Mouse (Mus musculus) hindbrain, embryonic 13.5 days (tissue): ENCODE measurements around the gene Ano6. TPM values are rescaled to one million over a fixed set of nuclear protein-coding genes. Genes with fewer than 3 reads are reported as not detected.

Experiments used
- ATAC-seq: fragments of 200-750 bp; cut with Nextera tagmentation; 2 replicates; pipeline ENCODE4 v1.8.0; 2017; ENCODE audit warnings: moderate TSS enrichment; ENCODE audit not compliant: low FRiP score
- H3K27ac ChIP-seq: fragments of 300-500 bp; sonication (generic); 2 replicates; pipeline ENCODE4 v1.5.1; 2015; ENCODE audit warnings: inconsistent platforms, mild to moderate bottlenecking, moderate library complexity
- H3K27me3 ChIP-seq: fragments of 300-500 bp; sonication (generic); 2 replicates; pipeline ENCODE4 v1.6.1; 2015; ENCODE audit warnings: mild to moderate bottlenecking, inconsistent platforms
- H3K36me3 ChIP-seq: fragments of 300-500 bp; sonication (generic); 2 replicates; pipeline ENCODE4 v1.6.1; 2015; ENCODE audit warnings: mild to moderate bottlenecking, inconsistent platforms
- H3K4me1 ChIP-seq: fragments of 300-500 bp; sonication (generic); replicated peaks from 2 replicates; pipeline ENCODE4 v1.6.1; 2015; ENCODE audit warnings: inconsistent platforms
- H3K4me2 ChIP-seq: fragments of 300-500 bp; sonication (generic); 2 replicates; pipeline ENCODE4 v1.6.1; 2015; ENCODE audit warnings: inconsistent platforms, mild to moderate bottlenecking, moderate library complexity
- H3K4me3 ChIP-seq: fragments of 300-500 bp; sonication (generic); 2 replicates; pipeline ENCODE4 v1.5.1; 2015; ENCODE audit warnings: mild to moderate bottlenecking, inconsistent platforms
- H3K9ac ChIP-seq: fragments of 300-500 bp; sonication (generic); 2 replicates; pipeline ENCODE4 v1.6.1; 2015; ENCODE audit warnings: mild to moderate bottlenecking, inconsistent platforms
- H3K9me3 ChIP-seq: fragments of 300-500 bp; sonication (generic); 2 replicates; pipeline ENCODE4 v1.6.1; 2016; ENCODE audit warnings: inconsistent platforms
- WGBS: fragments of 180-500 bp; shearing (Covaris S2); methylation state at CpG from one replicate; pipeline ENCODE4 v1.1.7; 2015; 5-methylcytosine and 5-hydroxymethylcytosine counted together
- polyA plus RNA-seq: library from polyadenylated mRNA; unstranded; fragments of >200 nt; fragmentation: Nextera tagmentation; extraction: Ambion mirVana; gene quantifications from 2 replicates; pipeline ENCODE4 v1.2.1, GENCODE M21; 2015

Ano6 gene
- polyA plus RNA-seq, 1 experiment from 2014 or later, result 31.2 TPM

DNA sequence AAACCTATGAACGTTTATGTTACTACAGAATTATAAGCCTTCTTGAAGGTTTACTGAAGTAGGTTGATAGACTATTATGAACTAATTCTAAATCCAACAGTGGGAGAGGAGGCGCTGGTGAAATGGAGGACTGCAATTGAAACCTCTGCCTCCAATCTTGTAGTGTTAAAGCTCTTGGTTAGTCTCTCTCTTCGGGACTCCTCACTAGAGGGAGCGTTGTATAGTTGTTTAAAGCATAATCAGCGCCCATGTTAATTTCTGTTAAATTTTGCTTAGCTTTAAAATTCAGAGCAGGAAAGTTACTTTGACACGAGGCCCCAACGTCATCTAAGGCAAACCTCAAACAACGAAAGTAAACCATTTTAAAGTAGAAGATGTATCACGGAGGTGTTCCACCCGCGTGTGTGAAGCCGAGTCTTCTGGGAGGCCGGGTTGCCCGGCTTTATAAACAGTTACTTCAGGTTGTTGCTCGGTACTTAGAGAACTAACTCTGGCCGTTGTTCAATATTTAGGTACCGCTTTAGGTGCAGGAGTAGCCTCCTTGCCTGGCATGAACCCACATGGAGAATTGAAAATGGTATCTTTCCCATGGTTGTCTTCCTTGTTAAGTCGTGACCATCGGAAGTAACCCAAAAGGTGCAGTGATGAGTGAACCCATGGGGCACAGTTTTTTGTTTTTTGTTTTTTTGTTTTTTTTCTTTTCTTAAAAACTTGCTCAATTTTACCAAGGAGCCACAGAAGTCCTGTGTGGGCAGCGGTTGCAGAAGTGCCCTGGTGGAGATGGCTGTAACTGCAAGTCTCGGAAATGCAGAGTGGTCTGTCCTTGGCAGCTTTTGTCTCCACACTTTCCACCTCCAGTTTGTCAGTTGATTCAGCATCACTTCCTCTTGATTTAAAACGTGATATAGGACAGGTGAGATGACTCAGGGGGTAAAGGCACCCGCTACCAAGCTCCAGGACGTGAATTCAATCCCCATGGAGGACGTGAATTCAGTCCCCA is 1.9 kb downstream of the Ano6 start:
- Histone ChIP-seq H3K36me3 (no peaks in the 10 kb centered on the region), H3K27me3 (no peaks in the 10 kb centered on the region), H3K4me3 (peak overlapping the region; percentile 79), H3K4me1 (peaks cover 41% of the 10 kb centered on the region), H3K27ac (no peak overlapping the region), H3K4me2 (peak overlapping the region; percentile 79), H3K9me3 (no peaks in the 10 kb centered on the region), H3K9ac (no peak overlapping the region)
- no peak for ATAC-seq
- 81% methylated on average over 25 of the region's 25 CpGs for WGBS

DNA sequence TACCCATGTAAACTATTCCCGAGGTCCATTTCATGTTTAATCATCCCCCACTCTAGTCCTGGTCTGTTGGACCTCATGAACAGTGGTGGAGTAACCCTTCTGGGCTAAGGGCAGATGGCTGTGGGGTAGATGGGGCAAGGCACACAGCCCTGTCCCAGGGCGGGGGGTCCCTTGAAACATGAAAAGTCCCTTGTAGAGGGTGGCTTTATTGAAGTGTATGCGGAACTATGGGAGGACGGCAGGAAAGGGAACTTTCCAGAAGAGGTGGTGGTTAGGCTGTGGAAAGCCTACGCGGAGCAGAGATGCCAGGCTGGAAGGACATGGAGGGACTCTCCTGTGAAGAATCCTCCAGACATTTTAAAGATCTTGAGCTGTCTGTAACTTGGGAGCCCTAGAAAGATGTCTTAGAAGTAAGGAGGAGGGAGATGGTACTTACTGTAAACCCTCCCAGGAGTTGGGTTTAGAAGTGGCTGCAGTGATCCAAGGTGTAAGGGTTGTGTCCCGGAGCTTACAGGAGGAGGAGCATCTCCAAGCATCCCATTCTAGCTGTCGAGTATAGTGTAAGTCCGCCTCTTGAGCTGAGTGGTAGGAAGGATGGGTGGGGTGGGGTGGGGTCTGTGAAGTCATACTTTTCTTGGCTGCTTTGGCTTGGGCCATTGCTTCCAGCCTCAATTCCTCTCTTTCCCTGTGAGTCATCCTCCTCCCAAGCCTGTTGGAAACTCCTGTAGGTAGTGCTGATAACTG is 3.3 kb downstream of the Ano6 start:
- no peak overlapping the region for H3K4me2 ChIP-seq
- no peaks in the 10 kb centered on the region for H3K9me3 ChIP-seq
- WGBS, result 95% methylated on average over 9 of the region's 9 CpGs
- peaks cover 8% of the 10 kb centered on the region; the same call in 1 of the 2 replicates for H3K36me3 ChIP-seq
- H3K27me3 ChIP-seq, result no peaks in the 10 kb centered on the region
- H3K4me3 ChIP-seq, result no peak overlapping the region
- peaks cover 43% of the 10 kb centered on the region for H3K4me1 ChIP-seq
- no peak overlapping the region for H3K27ac ChIP-seq
- no peak for ATAC-seq
- H3K9ac ChIP-seq, result no peak overlapping the region

DNA sequence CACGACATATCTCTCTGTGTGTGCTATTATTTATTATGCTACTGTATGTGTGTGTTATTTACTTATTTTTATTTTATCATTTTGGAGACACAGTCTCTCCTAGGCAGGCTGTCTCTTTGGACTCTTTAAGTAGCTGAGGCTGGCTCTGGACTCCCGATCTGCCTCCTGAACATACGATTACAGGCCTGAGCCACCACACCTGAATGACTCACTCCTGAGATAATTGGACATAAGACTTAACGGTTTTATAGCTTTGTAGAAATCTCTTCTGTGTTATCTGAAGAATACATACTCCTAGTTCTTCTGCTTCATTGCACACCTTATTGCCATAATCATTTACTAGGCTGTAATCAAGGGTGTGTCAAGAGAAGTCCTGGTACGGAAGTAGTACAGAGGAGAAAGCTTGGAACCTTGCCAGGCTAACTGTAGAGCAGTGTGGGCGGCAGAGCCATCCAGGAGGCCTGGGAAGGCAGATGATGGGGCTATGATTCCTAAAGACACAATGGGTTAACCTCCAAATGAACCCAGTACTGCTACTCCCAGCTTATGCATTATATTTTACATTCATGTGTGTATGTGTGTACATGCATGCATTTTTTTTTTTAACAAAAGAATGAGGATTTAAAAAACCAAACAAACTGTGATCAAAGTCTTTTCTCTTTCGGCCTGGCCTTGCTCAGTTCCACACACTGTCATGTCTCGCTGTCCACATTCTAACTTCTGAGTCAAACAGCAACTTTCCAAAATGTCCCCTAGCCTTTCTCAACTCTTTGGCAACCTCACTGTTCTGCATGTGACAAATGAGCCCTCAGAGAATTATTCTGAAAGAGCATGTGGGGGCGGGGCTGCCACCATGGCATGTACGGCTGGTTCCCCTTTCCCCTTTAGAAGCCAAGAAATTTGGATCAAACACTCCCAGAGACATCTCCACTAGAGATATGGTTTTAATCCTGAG is 4.2 kb downstream of the Ano6 start:
- peaks cover 43% of the 10 kb centered on the region for H3K4me1 ChIP-seq
- no peaks in the 10 kb centered on the region for H3K27me3 ChIP-seq
- no peaks in the 10 kb centered on the region for H3K9me3 ChIP-seq
- WGBS, result 65% methylated on average over 10 of the region's 10 CpGs
- no peak overlapping the region for H3K4me3 ChIP-seq
- H3K27ac ChIP-seq, result no peak overlapping the region
- no peak overlapping the region for H3K4me2 ChIP-seq
- no peak for ATAC-seq
- no peak overlapping the region for H3K9ac ChIP-seq
- H3K36me3 ChIP-seq, result peaks cover 8% of the 10 kb centered on the region; the same call in 1 of the 2 replicates

DNA sequence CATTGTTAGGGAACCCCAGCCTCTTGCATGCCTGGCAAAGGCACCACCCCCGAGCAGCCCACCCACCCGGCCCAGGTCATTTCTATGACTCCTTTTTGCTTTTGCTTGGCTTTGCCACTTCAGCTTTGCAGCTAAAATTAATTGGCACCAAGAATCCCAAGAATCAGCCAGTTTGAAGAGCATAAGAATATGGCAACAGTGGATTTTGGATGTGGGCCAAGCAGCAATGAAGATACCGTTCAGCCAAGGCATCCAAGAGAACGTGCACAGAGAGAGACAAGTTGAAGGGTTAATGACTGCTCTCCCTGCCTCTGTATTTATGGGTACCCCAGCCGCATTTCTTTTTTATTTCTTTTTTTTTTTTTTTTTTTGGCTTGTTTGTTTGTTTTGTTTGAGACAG is 5.4 kb downstream of the Ano6 start:
- Histone ChIP-seq H3K27me3 (no peaks in the 10 kb centered on the region), H3K4me1 (peaks cover 43% of the 10 kb centered on the region), H3K36me3 (peaks cover 8% of the 10 kb centered on the region; the same call in 1 of the 2 replicates), H3K4me2 (no peak overlapping the region), H3K9ac (no peak overlapping the region), H3K9me3 (no peaks in the 10 kb centered on the region), H3K27ac (no peak overlapping the region), H3K4me3 (no peak overlapping the region)
- ATAC-seq, result no peak
- WGBS, result 82% methylated on average over 5 of the region's 5 CpGs

DNA sequence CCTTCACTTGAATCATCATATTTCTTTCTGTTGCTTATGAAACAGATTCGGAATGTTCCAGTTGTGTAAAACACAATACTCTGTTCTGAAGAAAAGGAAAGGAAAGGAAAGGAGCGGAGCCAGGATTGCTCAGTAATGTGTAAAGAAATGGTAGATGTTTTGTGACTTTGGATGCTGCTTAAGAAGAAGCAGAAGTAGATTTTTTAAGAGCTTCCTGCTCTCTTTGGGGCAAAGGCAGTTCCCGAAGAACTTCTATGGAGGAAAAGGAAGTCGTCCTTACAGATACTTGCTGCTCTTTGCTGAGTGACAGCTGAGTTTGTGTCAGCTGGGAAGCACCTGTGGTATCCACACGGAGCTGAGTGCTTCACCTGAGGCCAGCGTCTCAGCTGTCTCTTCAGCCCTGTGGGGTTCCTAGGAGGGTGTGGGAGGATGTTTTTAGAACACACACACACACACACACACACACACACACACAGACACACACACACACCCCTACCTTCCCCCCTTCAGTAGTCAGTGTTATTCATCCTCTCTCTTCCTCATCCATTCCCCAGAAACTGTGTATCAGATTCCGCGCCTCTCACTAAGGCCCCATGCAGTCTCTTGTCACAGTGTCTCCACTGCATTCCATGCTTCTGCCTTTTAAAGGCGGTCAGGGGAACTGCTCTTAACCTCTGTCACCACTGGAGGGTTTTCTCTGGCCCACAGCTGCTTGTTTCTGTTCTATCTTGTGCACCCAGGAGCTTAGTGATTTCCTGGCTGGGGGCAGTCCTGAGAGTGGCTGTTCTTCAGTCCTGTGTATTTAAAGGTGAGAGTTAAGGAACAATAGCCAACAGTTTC is 6.7 kb downstream of the Ano6 start:
- peaks cover 38% of the 10 kb centered on the region for H3K4me1 ChIP-seq
- H3K4me2 ChIP-seq, result no peak overlapping the region
- H3K36me3 ChIP-seq, result peaks cover 8% of the 10 kb centered on the region; the same call in 1 of the 2 replicates
- H3K27ac ChIP-seq, result no peak overlapping the region
- H3K9me3 ChIP-seq, result no peaks in the 10 kb centered on the region
- WGBS, result 79% methylated on average over 9 of the region's 9 CpGs
- no peak overlapping the region for H3K9ac ChIP-seq
- no peaks in the 10 kb centered on the region for H3K27me3 ChIP-seq
- H3K4me3 ChIP-seq, result no peak overlapping the region
- no peak for ATAC-seq

DNA sequence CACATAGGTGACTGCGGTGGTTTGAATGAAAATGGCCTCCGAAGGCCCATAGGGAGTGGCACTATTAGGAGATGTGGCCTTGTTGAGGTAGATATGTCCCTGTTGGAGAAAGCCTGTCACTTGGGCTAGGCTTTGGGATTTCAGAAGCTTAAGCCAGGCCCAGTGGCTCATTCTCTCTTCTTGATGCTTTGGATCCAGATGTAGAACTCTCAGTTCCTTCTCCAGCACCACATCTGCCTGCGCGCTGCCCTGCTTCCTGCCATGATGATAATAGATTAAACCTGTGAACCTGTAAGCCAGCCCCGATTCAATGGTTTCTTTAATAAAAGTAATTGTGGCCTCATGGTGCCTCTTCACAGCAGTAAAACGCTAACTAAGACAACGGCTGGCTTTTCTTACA is 7.6 kb downstream of the Ano6 start:
- no peaks in the 10 kb centered on the region for H3K9me3 ChIP-seq
- H3K9ac ChIP-seq, result no peak overlapping the region
- H3K36me3 ChIP-seq, result peaks cover 8% of the 10 kb centered on the region; the same call in 1 of the 2 replicates
- WGBS, result 97% methylated on average over 7 of the region's 7 CpGs
- H3K4me1 ChIP-seq, result peaks cover 35% of the 10 kb centered on the region
- H3K27ac ChIP-seq, result no peak overlapping the region
- no peak overlapping the region for H3K4me3 ChIP-seq
- H3K27me3 ChIP-seq, result no peaks in the 10 kb centered on the region
- H3K4me2 ChIP-seq, result no peak overlapping the region
- no peak for ATAC-seq

DNA sequence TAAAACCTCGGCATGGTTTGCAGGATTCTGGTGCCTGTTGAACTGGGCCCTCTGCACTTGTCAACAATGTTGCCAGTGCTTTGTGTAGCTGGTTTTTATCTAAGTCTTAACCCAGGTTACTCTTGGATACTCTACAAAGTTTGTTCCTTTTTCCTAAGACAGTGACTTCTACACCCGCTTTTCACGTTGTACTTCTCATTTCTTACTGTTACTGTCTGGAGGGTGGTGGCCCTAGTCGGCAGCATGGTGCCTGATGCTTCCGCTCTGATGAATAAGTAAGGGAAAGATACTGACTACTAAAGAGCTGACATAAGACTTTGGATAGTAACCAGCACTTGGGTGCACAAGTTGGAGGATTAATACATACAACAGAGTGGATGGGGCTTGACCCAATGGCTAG is 9.0 kb downstream of the Ano6 start:
- ATAC-seq, result no peak
- 93% methylated on average over 5 of the region's 5 CpGs for WGBS
- H3K27ac ChIP-seq, result no peak overlapping the region
- no peaks in the 10 kb centered on the region for H3K27me3 ChIP-seq
- H3K9ac ChIP-seq, result no peak overlapping the region
- H3K4me1 ChIP-seq, result peaks cover 31% of the 10 kb centered on the region
- no peak overlapping the region for H3K4me2 ChIP-seq
- peaks cover 8% of the 10 kb centered on the region; the same call in 1 of the 2 replicates for H3K36me3 ChIP-seq
- no peaks in the 10 kb centered on the region for H3K9me3 ChIP-seq
- no peak overlapping the region for H3K4me3 ChIP-seq

DNA sequence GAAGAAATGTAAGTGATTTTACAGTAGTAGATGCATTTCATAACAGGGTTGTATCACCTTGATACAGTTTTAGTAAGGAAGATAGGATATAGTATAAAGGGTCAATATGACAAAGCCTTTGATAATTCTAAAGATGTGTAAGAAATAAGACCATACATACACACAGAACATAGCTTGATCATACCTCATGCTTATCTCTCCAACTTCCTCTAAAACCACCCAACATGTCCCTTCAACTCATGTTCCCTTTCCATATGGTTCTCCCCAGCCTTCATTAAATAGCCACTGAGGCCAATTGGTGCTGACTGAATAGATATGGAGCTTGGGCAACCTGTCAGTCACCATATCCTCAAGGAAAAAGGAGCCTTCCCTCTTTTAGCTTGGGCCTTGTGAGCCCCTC is 9.4 kb downstream of the Ano6 start:
- Histone ChIP-seq H3K36me3 (peaks cover 8% of the 10 kb centered on the region; the same call in 1 of the 2 replicates), H3K4me3 (no peak overlapping the region)

DNA sequence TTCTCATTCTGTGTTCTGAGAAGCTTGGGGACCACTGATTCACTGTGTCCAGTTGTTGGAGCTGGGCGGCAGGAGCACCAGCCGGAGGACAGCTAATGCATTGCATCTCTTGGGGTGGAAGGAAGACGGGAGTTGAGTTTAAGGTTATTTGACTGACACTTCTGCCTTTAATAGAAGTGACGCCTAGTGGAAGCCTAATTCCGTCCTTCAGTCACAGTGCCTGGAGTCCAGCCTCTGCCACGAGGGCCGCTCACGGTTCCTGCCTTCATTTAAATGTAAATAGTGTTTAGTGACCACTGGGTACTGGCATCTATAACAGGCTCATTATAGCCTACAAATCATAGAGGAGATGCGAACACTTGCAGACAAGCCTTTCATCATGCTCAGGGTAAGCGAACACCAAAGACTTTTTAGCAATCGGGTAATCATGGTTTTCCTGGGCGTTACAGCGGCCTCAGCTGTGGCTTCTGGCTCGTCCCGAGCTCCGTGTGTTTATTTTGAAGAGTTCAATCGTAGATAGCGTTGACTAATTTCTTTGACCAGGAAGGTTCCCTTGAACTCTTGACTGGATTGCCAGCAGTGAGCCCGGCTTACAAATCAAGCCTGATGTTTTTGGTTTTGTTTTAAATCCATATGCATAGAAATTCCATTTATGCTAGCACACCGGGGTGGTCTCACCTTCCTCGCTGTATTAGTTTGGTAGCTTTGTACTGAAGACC is 10.8 kb downstream of the Ano6 start:
- Histone ChIP-seq H3K27me3 (no peaks in the 10 kb centered on the region), H3K4me3 (no peak overlapping the region), H3K27ac (no peak overlapping the region), H3K9me3 (no peaks in the 10 kb centered on the region), H3K36me3 (peaks cover 8% of the 10 kb centered on the region; the same call in 1 of the 2 replicates), H3K4me2 (no peak overlapping the region), H3K9ac (no peak overlapping the region), H3K4me1 (peaks cover 29% of the 10 kb centered on the region)
- WGBS, result 66% methylated on average over 21 of the region's 21 CpGs
- ATAC-seq, result no peak

More for the DNA sequence above, 9.4 kb downstream of the Ano6 start:
- no peak for ATAC-seq
- H3K4me2 ChIP-seq, result no peak overlapping the region
- H3K9me3 ChIP-seq, result no peaks in the 10 kb centered on the region
- H3K4me1 ChIP-seq, result peaks cover 32% of the 10 kb centered on the region
- no peak overlapping the region for H3K27ac ChIP-seq
- H3K9ac ChIP-seq, result no peak overlapping the region
- H3K27me3 ChIP-seq, result no peaks in the 10 kb centered on the region

DNA sequence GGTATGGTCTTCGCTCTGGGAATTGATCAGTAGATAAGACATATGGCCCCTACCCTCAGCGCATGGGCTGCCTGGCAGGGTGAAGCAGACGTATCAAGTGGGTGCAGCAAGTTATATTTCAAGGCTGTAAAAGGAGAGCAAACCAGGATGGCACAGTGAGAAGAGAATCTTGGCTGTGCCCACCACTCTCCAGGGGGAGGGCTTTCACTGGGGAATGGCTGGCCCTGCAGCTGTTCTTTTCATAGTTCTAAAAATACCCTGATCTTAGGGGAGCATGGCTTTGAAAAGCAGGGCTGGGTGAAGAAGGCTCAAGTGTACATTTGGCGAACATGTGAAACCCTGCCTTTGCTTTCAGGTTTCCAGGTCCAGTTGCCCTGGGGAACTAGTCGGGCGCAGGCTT is 11.5 kb downstream of the Ano6 start:
- no peak overlapping the region for H3K4me3 ChIP-seq
- H3K9me3 ChIP-seq, result no peaks in the 10 kb centered on the region
- peaks cover 8% of the 10 kb centered on the region; the same call in 1 of the 2 replicates for H3K36me3 ChIP-seq
- H3K4me2 ChIP-seq, result no peak overlapping the region
- H3K9ac ChIP-seq, result no peak overlapping the region
- no peak for ATAC-seq
- peaks cover 29% of the 10 kb centered on the region for H3K4me1 ChIP-seq
- WGBS, result 86% methylated on average over 6 of the region's 6 CpGs
- no peak overlapping the region for H3K27ac ChIP-seq
- no peaks in the 10 kb centered on the region for H3K27me3 ChIP-seq
